Mouse (Mus musculus): ENCODE measurements at regions not wholly inside any gene's neighbourhood (a gene's known extent, or its start where the extent isn't known, plus 50 kb on each side); places are given as distances from the start of the nearest gene placed in this dataset.

GRCm38 (mm10) chr14:61685231-61685800, 78.1 kb downstream of the Kcnrg start:
- H3K4me2 ChIP-seq = peak overlapping the region; percentile 95
- no peak overlapping the region for H3K9ac ChIP-seq
- ATAC-seq (ENCODE audit: extremely low read depth, insufficient number of reproducible peaks, low FRiP score, low TSS enrichment) = no peak
- H3K27ac ChIP-seq (replicated peaks) = no peak overlapping the region
- peaks cover 47% of the 10 kb centered on the region for H3K27me3 ChIP-seq (replicated peaks)
- peak overlapping the region; percentile 65; the same call in 1 of the 2 replicates for H3K4me3 ChIP-seq
- WGBS = 34% methylated on average over 12 of the region's 12 CpGs
- no peaks in the 10 kb centered on the region for H3K36me3 ChIP-seq
- H3K4me1 ChIP-seq = peaks cover 56% of the 10 kb centered on the region
- H3K9me3 ChIP-seq = no peaks in the 10 kb centered on the region

DNA sequence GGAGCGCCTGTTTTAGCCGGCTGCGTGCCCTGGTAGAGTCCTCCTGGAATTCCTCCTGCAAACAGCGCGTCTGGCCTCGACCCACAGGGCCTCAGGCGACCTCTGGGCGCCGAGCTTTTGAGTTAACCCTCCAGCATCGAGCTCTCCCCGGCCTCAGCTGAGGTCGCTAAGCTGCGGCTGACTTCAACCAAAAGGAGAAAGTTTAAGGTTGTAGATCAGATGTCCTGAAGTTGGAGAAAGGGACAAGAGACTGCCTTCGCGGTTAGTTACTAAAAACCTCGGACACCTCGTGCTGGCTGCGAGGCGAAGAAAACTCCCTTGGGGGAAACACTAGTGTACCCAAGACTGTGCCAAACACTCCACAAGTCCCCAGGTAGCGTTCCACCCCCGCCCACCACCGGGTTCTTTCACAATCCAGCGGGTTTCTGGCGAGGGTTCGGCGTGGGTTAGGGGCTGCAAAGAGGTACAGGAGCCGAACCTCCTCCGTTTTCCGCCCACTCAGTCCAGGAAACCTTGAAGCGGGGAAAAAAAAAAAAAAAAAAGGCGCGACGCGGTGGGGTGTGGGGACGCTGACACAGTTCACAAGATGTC, 78.9 kb downstream of the Kcnrg start:
- Histone ChIP-seq H3K4me3 (peak overlapping the region; percentile 56), H3K27me3 (replicated peaks) (peaks cover 55% of the 10 kb centered on the region), H3K9me3 (no peaks in the 10 kb centered on the region), H3K27ac (replicated peaks) (no peak overlapping the region), H3K36me3 (no peaks in the 10 kb centered on the region), H3K4me2 (peak overlapping the region; percentile 88), H3K9ac (peak overlapping the region; percentile 76), H3K4me1 (peaks cover 53% of the 10 kb centered on the region)
- no peak for ATAC-seq (ENCODE audit: extremely low read depth, insufficient number of reproducible peaks, low FRiP score, low TSS enrichment)
- 2% methylated on average over 35 of the region's 35 CpGs for WGBS

DNA sequence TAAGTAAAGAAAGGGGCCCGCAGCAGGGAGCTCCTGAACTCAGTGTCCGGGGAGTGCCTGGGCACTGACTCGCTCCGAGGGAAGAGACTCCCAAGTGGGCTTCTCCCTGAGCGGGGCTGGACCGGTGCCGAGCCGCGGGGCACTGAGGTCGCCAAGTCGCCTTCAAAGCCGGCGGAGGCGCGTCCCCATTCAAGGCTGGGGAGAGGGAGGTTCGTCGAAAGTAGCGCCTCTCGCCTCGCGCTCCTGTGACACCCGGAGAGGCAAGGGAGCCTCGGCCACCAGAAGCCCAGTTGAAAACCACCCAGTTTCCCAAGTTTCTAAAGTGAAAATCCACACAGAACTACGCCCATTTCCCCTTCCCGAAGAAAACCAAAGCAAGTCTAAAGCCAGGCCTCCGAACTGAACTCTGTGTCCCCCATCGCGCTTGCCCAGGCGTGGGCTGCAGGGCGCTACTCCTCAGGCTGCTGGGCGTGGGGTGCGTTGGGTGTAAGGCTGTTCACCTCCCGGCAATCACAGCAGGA, 79.6 kb downstream of the Kcnrg start:
- WGBS = under 1% methylated on average over 33 of the region's 33 CpGs
- H3K27ac ChIP-seq (replicated peaks) = no peak overlapping the region
- ATAC-seq (ENCODE audit: extremely low read depth, insufficient number of reproducible peaks, low FRiP score, low TSS enrichment) = no peak

DNA sequence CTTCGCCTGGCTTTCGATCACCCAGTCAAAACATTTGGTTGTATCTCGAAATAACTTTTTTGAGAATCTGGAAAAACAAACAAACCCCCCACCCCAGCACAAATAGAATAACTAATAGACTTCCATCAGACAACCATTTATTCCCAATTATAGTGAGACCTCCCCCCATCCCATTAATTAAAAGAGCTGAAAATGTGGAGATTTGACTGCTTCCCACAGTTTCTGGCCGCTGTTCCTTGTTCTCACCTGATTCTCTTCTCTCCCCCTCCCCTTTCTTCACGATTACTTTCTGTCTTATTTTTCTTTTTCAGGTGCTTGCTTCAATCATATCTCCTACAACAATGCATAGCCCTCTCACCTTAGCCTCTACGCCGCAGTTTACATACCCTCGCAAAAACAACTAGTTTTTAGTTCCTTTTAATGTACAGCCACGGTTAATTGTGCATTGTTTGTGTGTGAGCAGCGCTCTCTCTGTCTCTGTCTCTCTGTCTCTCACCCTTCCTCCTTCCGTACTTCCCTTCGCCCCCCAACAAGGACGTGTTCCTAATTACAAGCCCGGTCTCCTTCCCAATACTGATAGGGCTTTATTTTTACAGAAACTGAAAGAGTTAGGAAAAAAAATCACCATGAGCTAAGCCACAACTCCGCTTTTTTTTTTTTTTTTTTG, 80.2 kb downstream of the Kcnrg start:
- Histone ChIP-seq H3K4me1 (peaks cover 53% of the 10 kb centered on the region), H3K9ac (peak overlapping the region; percentile 76; the same call in 1 of the 2 replicates), H3K4me2 (peak overlapping the region; percentile 88), H3K36me3 (no peaks in the 10 kb centered on the region), H3K27me3 (replicated peaks) (peaks cover 65% of the 10 kb centered on the region), H3K4me3 (peak overlapping the region; percentile 56), H3K9me3 (no peaks in the 10 kb centered on the region), H3K27ac (replicated peaks) (no peak overlapping the region)
- under 1% methylated on average over 15 of the region's 15 CpGs for WGBS
- ATAC-seq (ENCODE audit: extremely low read depth, insufficient number of reproducible peaks, low FRiP score, low TSS enrichment) = no peak

More for the DNA sequence above, 79.6 kb downstream of the Kcnrg start:
- no peaks in the 10 kb centered on the region for H3K36me3 ChIP-seq
- H3K27me3 ChIP-seq (replicated peaks) = peaks cover 60% of the 10 kb centered on the region
- H3K9me3 ChIP-seq = no peaks in the 10 kb centered on the region
- peaks cover 53% of the 10 kb centered on the region for H3K4me1 ChIP-seq
- H3K4me3 ChIP-seq = peak overlapping the region; percentile 56
- peak overlapping the region; percentile 76 for H3K9ac ChIP-seq
- H3K4me2 ChIP-seq = peak overlapping the region; percentile 88

DNA sequence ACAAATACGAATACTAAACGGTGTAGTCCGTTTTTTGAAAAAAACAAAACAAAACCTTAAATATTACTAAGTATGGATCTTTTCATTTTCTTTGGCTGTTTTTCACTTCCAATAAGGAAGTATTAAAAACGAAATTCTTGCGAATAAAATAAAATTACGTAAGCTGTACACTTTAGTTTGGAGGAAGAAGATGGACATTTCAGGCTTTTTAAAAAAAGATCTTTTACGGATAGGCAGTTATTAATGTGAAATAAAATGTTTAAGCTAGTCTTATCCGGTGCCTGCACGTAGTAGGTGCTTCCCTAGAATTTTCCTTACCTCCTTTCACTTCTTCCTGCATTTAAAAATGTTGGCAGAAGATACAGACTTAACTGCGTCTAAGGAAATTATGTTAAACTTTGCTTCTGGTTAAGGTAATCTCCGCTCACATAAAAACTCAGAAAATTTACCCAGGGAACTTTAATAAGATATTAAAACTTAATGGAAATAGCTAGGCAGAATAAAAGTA, 80.8 kb downstream of the Kcnrg start:
- H3K36me3 ChIP-seq = no peaks in the 10 kb centered on the region
- peaks cover 53% of the 10 kb centered on the region for H3K4me1 ChIP-seq
- H3K9me3 ChIP-seq = no peaks in the 10 kb centered on the region
- no peak for ATAC-seq (ENCODE audit: extremely low read depth, insufficient number of reproducible peaks, low FRiP score, low TSS enrichment)
- peaks cover 70% of the 10 kb centered on the region for H3K27me3 ChIP-seq (replicated peaks)
- 0 out of 2 replicates have a peak overlapping the region, but pooled peaks have one; percentile 88 for H3K4me2 ChIP-seq
- H3K9ac ChIP-seq = no peak overlapping the region
- H3K27ac ChIP-seq (replicated peaks) = no peak overlapping the region
- H3K4me3 ChIP-seq = no peak overlapping the region
- 5% methylated on average over 11 of the region's 11 CpGs for WGBS

DNA sequence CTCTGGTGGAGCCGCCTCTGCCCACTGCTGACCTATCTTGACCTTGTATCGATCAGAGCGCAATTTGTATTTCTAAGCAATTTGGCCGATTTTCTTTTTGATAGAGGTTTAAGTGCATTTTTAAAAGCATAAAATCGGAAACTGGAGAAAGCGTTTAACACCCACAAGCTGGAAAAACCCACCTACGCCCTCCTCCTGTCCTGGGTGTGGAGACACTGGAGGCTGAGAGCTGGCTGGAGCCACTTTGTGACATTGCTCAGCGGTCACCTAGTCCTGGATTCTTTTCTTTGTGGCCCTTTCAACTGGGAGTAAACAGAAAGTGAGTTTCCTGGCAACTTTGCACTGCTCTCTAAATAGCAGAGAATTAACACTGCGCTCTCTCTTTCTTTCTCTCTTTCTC, 81.4 kb downstream of the Kcnrg start:
- Histone ChIP-seq H3K27ac (replicated peaks) (no peak overlapping the region), H3K4me1 (peaks cover 49% of the 10 kb centered on the region), H3K9ac (no peak overlapping the region), H3K9me3 (no peaks in the 10 kb centered on the region), H3K4me2 (peak overlapping the region; percentile 70), H3K27me3 (replicated peaks) (peaks cover 70% of the 10 kb centered on the region), H3K36me3 (no peaks in the 10 kb centered on the region), H3K4me3 (peak overlapping the region; percentile 46)
- WGBS = 2% methylated on average over 9 of the region's 9 CpGs
- no peak for ATAC-seq (ENCODE audit: extremely low read depth, insufficient number of reproducible peaks, low FRiP score, low TSS enrichment)

GRCm38 (mm10) chr14:61689281-61689680, 82.0 kb downstream of the Kcnrg start:
- peak overlapping the region; percentile 37; the same call in 1 of the 2 replicates for H3K9ac ChIP-seq
- peaks cover 42% of the 10 kb centered on the region for H3K4me1 ChIP-seq
- H3K9me3 ChIP-seq = no peaks in the 10 kb centered on the region
- H3K4me3 ChIP-seq = peak overlapping the region; percentile 46
- no peak for ATAC-seq (ENCODE audit: extremely low read depth, insufficient number of reproducible peaks, low FRiP score, low TSS enrichment)
- 2% methylated on average over 21 of the region's 21 CpGs for WGBS
- no peaks in the 10 kb centered on the region for H3K36me3 ChIP-seq
- H3K27me3 ChIP-seq (replicated peaks) = peaks cover 69% of the 10 kb centered on the region
- no peak overlapping the region for H3K27ac ChIP-seq (replicated peaks)
- peak overlapping the region; percentile 70 for H3K4me2 ChIP-seq

GRCm38 (mm10) chr14:61689776-61690175, 82.5 kb downstream of the Kcnrg start:
- peaks cover 37% of the 10 kb centered on the region for H3K4me1 ChIP-seq
- H3K4me2 ChIP-seq = peak overlapping the region; percentile 70
- no peak for ATAC-seq (ENCODE audit: extremely low read depth, insufficient number of reproducible peaks, low FRiP score, low TSS enrichment)
- H3K36me3 ChIP-seq = no peaks in the 10 kb centered on the region
- no peaks in the 10 kb centered on the region for H3K9me3 ChIP-seq
- WGBS = 20% methylated on average over 24 of the region's 24 CpGs
- peaks cover 65% of the 10 kb centered on the region for H3K27me3 ChIP-seq (replicated peaks)
- peak overlapping the region; percentile 46 for H3K4me3 ChIP-seq
- H3K27ac ChIP-seq (replicated peaks) = no peak overlapping the region
- H3K9ac ChIP-seq = peak overlapping the region; percentile 37; the same call in 1 of the 2 replicates

DNA sequence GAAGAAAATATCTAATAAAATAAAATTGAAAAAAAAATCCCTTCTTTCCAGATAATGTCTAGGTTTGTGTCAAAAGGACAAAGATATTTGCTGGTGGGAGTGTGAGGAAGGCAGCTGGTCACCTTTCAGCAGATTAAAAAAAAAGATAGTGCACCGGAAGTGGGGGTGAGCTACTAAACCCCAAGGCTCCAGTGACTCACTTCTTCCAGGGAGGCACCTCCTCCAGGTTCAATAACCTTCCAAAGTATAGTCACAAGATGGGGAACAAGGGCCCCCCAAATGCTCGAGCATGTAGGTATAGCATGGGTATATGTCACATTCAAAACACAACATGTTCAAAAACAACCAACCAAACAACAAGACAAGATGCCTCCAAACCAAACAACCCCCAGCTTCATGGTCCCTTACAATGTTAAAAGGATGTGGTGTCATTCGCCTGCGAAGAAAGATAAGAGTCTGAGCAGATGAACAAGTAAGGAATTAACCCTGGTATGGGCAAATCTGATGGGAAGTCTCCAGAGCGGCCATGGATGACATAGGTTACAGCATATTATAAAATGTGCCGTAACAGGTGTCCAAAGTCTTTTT, 84.6 kb downstream of the Kcnrg start:
- no peak for ATAC-seq (ENCODE audit: extremely low read depth, insufficient number of reproducible peaks, low FRiP score, low TSS enrichment)
- WGBS = 62% methylated on average over 6 of the region's 6 CpGs
- no peak overlapping the region for H3K4me3 ChIP-seq
- H3K4me1 ChIP-seq = peaks cover 22% of the 10 kb centered on the region
- H3K9ac ChIP-seq = no peak overlapping the region
- H3K27me3 ChIP-seq (replicated peaks) = peaks cover 46% of the 10 kb centered on the region
- no peaks in the 10 kb centered on the region for H3K36me3 ChIP-seq
- H3K27ac ChIP-seq (replicated peaks) = no peak overlapping the region
- H3K4me2 ChIP-seq = no peak overlapping the region
- no peaks in the 10 kb centered on the region for H3K9me3 ChIP-seq

GRCm38 (mm10) chr14:61694796-61695195, 87.5 kb downstream of the Kcnrg start:
- H3K4me2 ChIP-seq = no peak overlapping the region
- H3K4me1 ChIP-seq = peaks cover 2% of the 10 kb centered on the region; the same call in 1 of the 2 replicates
- no peaks in the 10 kb centered on the region for H3K36me3 ChIP-seq
- H3K9ac ChIP-seq = no peak overlapping the region
- WGBS = 85% methylated on average over 3 of the region's 3 CpGs
- no peak overlapping the region for H3K27ac ChIP-seq (replicated peaks)
- peaks cover 29% of the 10 kb centered on the region for H3K27me3 ChIP-seq (replicated peaks)
- no peak for ATAC-seq (ENCODE audit: extremely low read depth, insufficient number of reproducible peaks, low FRiP score, low TSS enrichment)
- H3K4me3 ChIP-seq = no peak overlapping the region
- H3K9me3 ChIP-seq = no peaks in the 10 kb centered on the region

GRCm38 (mm10) chr14:61696290-61696842, 89.1 kb downstream of the Kcnrg start:
- Histone ChIP-seq H3K4me1 (no peaks in the 10 kb centered on the region), H3K36me3 (no peaks in the 10 kb centered on the region), H3K4me2 (no peak overlapping the region), H3K27me3 (replicated peaks) (peaks cover 13% of the 10 kb centered on the region), H3K9ac (no peak overlapping the region), H3K9me3 (no peaks in the 10 kb centered on the region), H3K4me3 (no peak overlapping the region), H3K27ac (replicated peaks) (no peak overlapping the region)
- ATAC-seq (ENCODE audit: extremely low read depth, insufficient number of reproducible peaks, low FRiP score, low TSS enrichment) = no peak
- 69% methylated on average over 7 of the region's 7 CpGs for WGBS
